Mouse (Mus musculus): ENCODE measurements around the gene Igf2r.

Gene Igf2r

GRCm38 (mm10) chr17:12668478-12669362 is 100.7 kb downstream of the Igf2r start:
- no peak for DNase-seq

GRCm38 (mm10) chr17:12664156-12664555 is 105.3 kb downstream of the Igf2r start:
- no peak for DNase-seq

GRCm38 (mm10) chr17:12660572-12661260 is 108.7 kb downstream of the Igf2r start:
- DNase-seq, result peak in 1 of 2 experiments; percentile 5

- no peak for DNase-seq
These were observed 110.2 kb downstream of the Igf2r start for GRCm38 (mm10) chr17:12659233-12659632.

GRCm38 (mm10) chr17:12658784-12659183 is 110.7 kb downstream of the Igf2r start:
- DNase-seq, result no peak

GRCm38 (mm10) chr17:12655826-12656225 is 113.6 kb downstream of the Igf2r start:
- DNase-seq, result peak; percentile 15 to 24

- DNase-seq, result no peak
These were observed 115.4 kb downstream of the Igf2r start for GRCm38 (mm10) chr17:12654061-12654460.

GRCm38 (mm10) chr17:12652604-12653003 is 116.9 kb downstream of the Igf2r start:
- no peak for DNase-seq

- no peak for DNase-seq
These were observed 124.0 kb downstream of the Igf2r start for GRCm38 (mm10) chr17:12645461-12645860.

- no peak for DNase-seq
These were observed 128.4 kb downstream of the Igf2r start for GRCm38 (mm10) chr17:12641087-12641486.

GRCm38 (mm10) chr17:12639585-12639984 is 129.9 kb downstream of the Igf2r start:
- DNase-seq, result no peak

- no peak for DNase-seq
These were observed 134.7 kb downstream of the Igf2r start for GRCm38 (mm10) chr17:12634814-12635213.
